ENCODE assay signal across 10 mouse cellular contexts in genomic region chrX:111537859-111538258, GRCm38 (mm10). TPM values are rescaled to one million over a fixed set of nuclear protein-coding genes. Genes with fewer than 3 reads are reported as not detected.
DNase-seq lines count a peak whose midpoint lies in the region; ATAC-seq and TF ChIP-seq lines count a peak whose summit lies in the region.
"Had no signal": no experiment of that assay in that cellular context is flagged by ENCODE, and none has a peak within 500 bp of the region (broad histone marks: within the 10 kb centered on the region; RNA-seq: fewer than 3 reads in every experiment).

Rps6ka6 (minus strand) TSS chrX:111537959.

- no peak within 1 kb of the TSS for H3K27ac ChIP-seq in liver, embryonic 12.5 days
- no peak within 1 kb of the TSS for H3K27ac ChIP-seq in liver, postnatal 0 days (ENCODE audit: low read depth)
- H3K27ac ChIP-seq in forebrain, embryonic 12.5 days, result no peak within 1 kb of the TSS
- H3K27ac ChIP-seq in intestine, postnatal 0 days (ENCODE audit: low read depth, low read length), result no peak within 1 kb of the TSS
- H3K27ac ChIP-seq in neural tube, embryonic 14.5 days (ENCODE audit: low read depth, low read length), result no peak within 1 kb of the TSS

- WGBS in liver, embryonic 12.5 days (ENCODE audit: insufficient replicate concordance), result 57% methylated on average over 10 of the region's 10 CpGs
- WGBS in liver, postnatal 0 days (ENCODE audit: insufficient replicate concordance), result 58% methylated on average over 10 of the region's 10 CpGs
- WGBS in forebrain, embryonic 12.5 days, result 79% methylated on average over 10 of the region's 10 CpGs
- WGBS in intestine, postnatal 0 days, result 50% methylated on average over 10 of the region's 10 CpGs
- 75% methylated on average over 10 of the region's 10 CpGs for WGBS in neural tube, embryonic 14.5 days

- no peaks in the 10 kb centered on the region for H3K9me3 ChIP-seq in liver, embryonic 12.5 days (replicated peaks)
- H3K9me3 ChIP-seq in liver, postnatal 0 days (ENCODE audit: low read length), result no peaks in the 10 kb centered on the region
- no peaks in the 10 kb centered on the region for H3K9me3 ChIP-seq in forebrain, embryonic 12.5 days
- H3K9me3 ChIP-seq in intestine, postnatal 0 days (ENCODE audit: control insufficient read depth), result no peaks in the 10 kb centered on the region
- H3K9me3 ChIP-seq in neural tube, embryonic 14.5 days (ENCODE audit: control insufficient read depth, low read length), result no peaks in the 10 kb centered on the region

- no peak for TF ChIP-seq EP300 in liver, postnatal 0 days (IDR thresholded peaks at IDR 0.05; ENCODE audit: low read depth)

- intact Hi-C loops in left cerebral cortex, postnatal 10 days (cut with DNase I), result no loop called here

- no peak for DNase-seq in liver, postnatal 0 days
- DNase-seq in thymus, postnatal 0 days (ENCODE audit: low spot score), result no peak
- no peak for DNase-seq in layer of hippocampus, adult 8-10 months (ENCODE audit: low spot score in 2 of 2)
- DNase-seq in left cerebral cortex, postnatal 10 days (ENCODE audit: extremely low spot score in 1 of 2, low spot score in 2 of 2), result no peak
- DNase-seq: cerebellum, adult 9-10 months; right cerebral cortex, postnatal 25 days had no signal

- no peaks in the 10 kb centered on the region for H3K4me1 ChIP-seq in liver, embryonic 12.5 days
- no peaks in the 10 kb centered on the region for H3K4me1 ChIP-seq in liver, postnatal 0 days (ENCODE audit: insufficient read depth)
- no peaks in the 10 kb centered on the region for H3K4me1 ChIP-seq in forebrain, embryonic 12.5 days
- no peaks in the 10 kb centered on the region for H3K4me1 ChIP-seq in intestine, postnatal 0 days (replicated peaks; ENCODE audit: control insufficient read depth, insufficient read depth, low read length)
- H3K4me1 ChIP-seq in neural tube, embryonic 14.5 days (ENCODE audit: control insufficient read depth, insufficient read depth, low read length), result no peaks in the 10 kb centered on the region

- H3K4me2 ChIP-seq in liver, embryonic 12.5 days, result no peak within 1 kb of the TSS
- H3K4me2 ChIP-seq in liver, postnatal 0 days (ENCODE audit: low read depth, low read length), result no peak within 1 kb of the TSS
- no peak within 1 kb of the TSS for H3K4me2 ChIP-seq in forebrain, embryonic 12.5 days
- peak within 1 kb of the TSS; percentile 21; the same call in 1 of the 2 replicates for H3K4me2 ChIP-seq in intestine, postnatal 0 days (replicated peaks; ENCODE audit: low read depth)
- H3K4me2 ChIP-seq in neural tube, embryonic 14.5 days (ENCODE audit: low read depth, low read length), result no peak within 1 kb of the TSS

- no peaks in the 10 kb centered on the region for H3K36me3 ChIP-seq in liver, embryonic 12.5 days
- no peaks in the 10 kb centered on the region for H3K36me3 ChIP-seq in liver, postnatal 0 days (replicated peaks; ENCODE audit: insufficient read depth, low read length)
- H3K36me3 ChIP-seq in forebrain, embryonic 12.5 days (replicated peaks), result no peaks in the 10 kb centered on the region
- no peaks in the 10 kb centered on the region for H3K36me3 ChIP-seq in intestine, postnatal 0 days (ENCODE audit: control insufficient read depth, insufficient read depth)
- no peaks in the 10 kb centered on the region for H3K36me3 ChIP-seq in neural tube, embryonic 14.5 days (ENCODE audit: control insufficient read depth, insufficient read depth, low read length)

- no peak for TF ChIP-seq CTCF in liver, postnatal 0 days (IDR thresholded peaks at IDR 0.05; ENCODE audit: low read depth)
- TF ChIP-seq CTCF in intestine, postnatal 0 days (IDR thresholded peaks at IDR 0.05; ENCODE audit: low read depth), result no peak

- no peak within 1 kb of the TSS for H3K4me3 ChIP-seq in liver, embryonic 12.5 days
- no peak within 1 kb of the TSS for H3K4me3 ChIP-seq in liver, postnatal 0 days (ENCODE audit: low read depth, low read length)
- no peak within 1 kb of the TSS for H3K4me3 ChIP-seq in forebrain, embryonic 12.5 days (replicated peaks)
- H3K4me3 ChIP-seq in intestine, postnatal 0 days (ENCODE audit: low read depth, low read length), result no peak within 1 kb of the TSS
- no peak within 1 kb of the TSS for H3K4me3 ChIP-seq in neural tube, embryonic 14.5 days (ENCODE audit: low read depth, low read length)

- H3K9ac ChIP-seq in liver, embryonic 12.5 days, result no peak within 1 kb of the TSS
- H3K9ac ChIP-seq in liver, postnatal 0 days (replicated peaks), result no peak within 1 kb of the TSS
- no peak within 1 kb of the TSS for H3K9ac ChIP-seq in forebrain, embryonic 12.5 days
- H3K9ac ChIP-seq in intestine, postnatal 0 days (ENCODE audit: low read depth, low read length), result no peak within 1 kb of the TSS
- no peak within 1 kb of the TSS for H3K9ac ChIP-seq in neural tube, embryonic 14.5 days (replicated peaks; ENCODE audit: low read depth, low read length)

- ATAC-seq in liver, embryonic 12.5 days, result no peak
- ATAC-seq in liver, postnatal 0 days, result no peak
- ATAC-seq in forebrain, embryonic 12.5 days (ENCODE audit: low FRiP score), result no peak
- ATAC-seq in intestine, postnatal 0 days, result no peak
- ATAC-seq in neural tube, embryonic 14.5 days (ENCODE audit: low read depth), result no peak

- no peaks in the 10 kb centered on the region for H3K27me3 ChIP-seq in liver, embryonic 12.5 days (replicated peaks)
- H3K27me3 ChIP-seq in liver, postnatal 0 days (ENCODE audit: insufficient read depth, low read length), result no peaks in the 10 kb centered on the region
- no peaks in the 10 kb centered on the region for H3K27me3 ChIP-seq in forebrain, embryonic 12.5 days
- H3K27me3 ChIP-seq in intestine, postnatal 0 days (replicated peaks; ENCODE audit: control insufficient read depth, insufficient read depth, low read length), result no peaks in the 10 kb centered on the region
- H3K27me3 ChIP-seq in neural tube, embryonic 14.5 days (ENCODE audit: control insufficient read depth, insufficient read depth, low read length), result no peaks in the 10 kb centered on the region

RNA-seq across cellular contexts. Expression of gene Rps6ka6, which starts in this region (rescaled TPM):
- 22.5 and 24.5 TPM in 2 replicates for polyA plus RNA-seq in liver, embryonic 12.5 days (2016; fragmentation: Nextera tagmentation; extraction: Ambion mirVana)
- polyA plus RNA-seq in liver, postnatal 0 days (2015; fragmentation: Nextera tagmentation; extraction: Ambion mirVana), result 0.97 and 1.3 TPM in 2 replicates
- 57.9 and 61.3 TPM in 2 replicates for polyA plus RNA-seq in forebrain, embryonic 12.5 days (2016; fragmentation: Nextera tagmentation; extraction: Ambion mirVana)
- polyA plus RNA-seq in intestine, postnatal 0 days (2015; fragmentation: Nextera tagmentation; extraction: Ambion mirVana), result 2.4 and 3.0 TPM in 2 replicates
- polyA plus RNA-seq in neural tube, embryonic 14.5 days (2014; fragmentation: Nextera tagmentation; extraction: Ambion mirVana), result 40.6 and 42.7 TPM in 2 replicates
- 4.4 and 6.0 TPM in 2 replicates for polyA plus RNA-seq in thymus, postnatal 0 days (2015; fragmentation: Nextera tagmentation; extraction: Ambion mirVana)
- total RNA-seq in layer of hippocampus, adult 8-10 months (2022), result 1 to 10 TPM; 3.3 to 4.4 (median 3.8) TPM
- 10 to 100 TPM in 1 of 2 experiments, 1 to 10 TPM in 1; 9.2 to 10.9 TPM for total RNA-seq in left cerebral cortex, postnatal 10 days (2021)
